ENCODE assay signal across 8 mouse cellular contexts in genomic region chr14:52338751-52339511, GRCm38 (mm10). TPM values are rescaled to one million over a fixed set of nuclear protein-coding genes. Genes with fewer than 3 reads are reported as not detected.
A peak's percentile ranks its signal among the peaks of the same experiment; 100 is the strongest.
DNase-seq lines count a peak whose midpoint lies in the region; ATAC-seq and TF ChIP-seq lines count a peak whose summit lies in the region.

No protein-coding gene starts in this region.

- no peak overlapping the region for H3K27ac ChIP-seq in gastrocnemius, adult 2 months
- peak overlapping the region; percentile 22; the same call in 1 of the 2 replicates for H3K27ac ChIP-seq in left cerebral cortex, adult 2 months

- peak overlapping the region; percentile 24; the same call in 1 of the 2 replicates for H3K4me3 ChIP-seq in gastrocnemius, adult 2 months
- H3K4me3 ChIP-seq in left cerebral cortex, adult 2 months = peak overlapping the region; percentile 48

- ATAC-seq in inflammation-experienced regulatory T-cells, adult 6 months = peak; percentile 86
- ATAC-seq in megakaryocyte-erythroid progenitor cell, adult 5-6 weeks (replicated peaks; ENCODE audit: low FRiP score, low TSS enrichment, poor library complexity, severe bottlenecking) = peak; percentile 79

- intact Hi-C loops in gastrocnemius, adult 2 months (cut with DNase I) = loop anchor here (1.0 kb wide), 1 partner anchor 44 kb away; no protein-coding TSS in a partner anchor
- intact Hi-C loops in left cerebral cortex, adult 2 months (cut with DNase I) = loop anchor here (1.0 to 10.0 kb wide), 3 partner anchors 34 to 214 kb away; partner anchors contain the start of gene Mettl3

- peak; percentile 90 for TF ChIP-seq CTCF in gastrocnemius, adult 2 months (IDR thresholded peaks at IDR 0.05)
- peak; percentile 92 for TF ChIP-seq CTCF in left cerebral cortex, adult 2 months (IDR thresholded peaks at IDR 0.05)

- peak; percentile 60 for DNase-seq in ovary, postnatal 14 days (ENCODE audit: low spot score)
- no peak for DNase-seq in ovary, postnatal 10 days (ENCODE audit: low spot score)
- peak; percentile 66 to 75 for DNase-seq in cerebellum, postnatal 25 days
- DNase-seq in gastrocnemius, adult 2 months = peak; percentile 35
- peak; percentile 58 to 64 for DNase-seq in left cerebral cortex, adult 2 months (ENCODE audit: extremely low spot score in 1 of 2, low spot score in 2 of 2)
- peak; percentile 49 for DNase-seq in skeletal muscle tissue, adult 2 months (ENCODE audit: low read depth, low spot score)

RNA-seq across cellular contexts. Expression of gene Sall2, which starts 10.4 kb away (rescaled TPM):
- total RNA-seq in gastrocnemius, adult 2 months (2021) = under 1 TPM; 0.61 to 0.78 TPM
- 1 to 10 TPM; 1.5 to 4.4 (median 3.9) TPM for polyA plus RNA-seq in inflammation-experienced regulatory T-cells, adult 6 months (2017; shearing (Covaris generic))
- total RNA-seq in left cerebral cortex, adult 2 months (2021) = 10 to 100 TPM; 31.9 to 33.0 TPM
- 0.54 and 1.5 TPM in 2 replicates for total RNA-seq in megakaryocyte-erythroid progenitor cell, adult 5-6 weeks (2014; fragmentation: Nextera tagmentation)
- 1.4 TPM in 1 of 2 replicates, not detected in the other for total RNA-seq in megakaryocyte-erythroid progenitor cell, adult 5-6 weeks (2017)

RNA-seq across cellular contexts. Expression of gene Olfr1513, which starts 17.3 kb away (rescaled TPM):
- total RNA-seq in gastrocnemius, adult 2 months (2021) = not detected
- not detected for polyA plus RNA-seq in inflammation-experienced regulatory T-cells, adult 6 months (2017; shearing (Covaris generic))
- total RNA-seq in left cerebral cortex, adult 2 months (2021) = not detected
- total RNA-seq in megakaryocyte-erythroid progenitor cell, adult 5-6 weeks (2014; fragmentation: Nextera tagmentation) = not detected in 2 replicates
- total RNA-seq in megakaryocyte-erythroid progenitor cell, adult 5-6 weeks (2017) = not detected in 2 replicates

RNA-seq across cellular contexts. Expression of gene Mettl3, which starts 34.0 kb away (rescaled TPM):
- 10 to 100 TPM; 17.2 to 19.5 TPM for total RNA-seq in gastrocnemius, adult 2 months (2021)
- 10 to 100 TPM; 37.5 to 63.7 (median 40.4) TPM for polyA plus RNA-seq in inflammation-experienced regulatory T-cells, adult 6 months (2017; shearing (Covaris generic))
- 10 to 100 TPM; 37.4 to 44.7 TPM for total RNA-seq in left cerebral cortex, adult 2 months (2021)
- total RNA-seq in megakaryocyte-erythroid progenitor cell, adult 5-6 weeks (2014; fragmentation: Nextera tagmentation) = 99.9 and 106 TPM in 2 replicates
- total RNA-seq in megakaryocyte-erythroid progenitor cell, adult 5-6 weeks (2017) = 80.9 and 82.8 TPM in 2 replicates

RNA-seq across cellular contexts. Expression of gene Olfr1512, which starts 40.0 kb away (rescaled TPM):
- not detected for total RNA-seq in gastrocnemius, adult 2 months (2021)
- polyA plus RNA-seq in inflammation-experienced regulatory T-cells, adult 6 months (2017; shearing (Covaris generic)) = not detected
- not detected for total RNA-seq in left cerebral cortex, adult 2 months (2021)
- not detected in 2 replicates for total RNA-seq in megakaryocyte-erythroid progenitor cell, adult 5-6 weeks (2014; fragmentation: Nextera tagmentation)
- total RNA-seq in megakaryocyte-erythroid progenitor cell, adult 5-6 weeks (2017) = not detected in 2 replicates

RNA-seq across cellular contexts. Expression of gene Olfr1511, which starts 58.2 kb away (rescaled TPM):
- not detected for total RNA-seq in gastrocnemius, adult 2 months (2021)
- not detected for polyA plus RNA-seq in inflammation-experienced regulatory T-cells, adult 6 months (2017; shearing (Covaris generic))
- not detected for total RNA-seq in left cerebral cortex, adult 2 months (2021)
- not detected in 2 replicates for total RNA-seq in megakaryocyte-erythroid progenitor cell, adult 5-6 weeks (2014; fragmentation: Nextera tagmentation)
- total RNA-seq in megakaryocyte-erythroid progenitor cell, adult 5-6 weeks (2017) = not detected in 2 replicates

Comparison
In these comparisons a context has a peak if more than half of its experiments do, and no peak if none do; other contexts are left out.
1. RNA of gene Sall2, which starts 10.4 kb away (total RNA-seq): 31.9 to 33.0 TPM in left cerebral cortex, adult 2 months; 0.54 to 1.5 TPM in megakaryocyte-erythroid progenitor cell, adult 5-6 weeks and 0.61 to 0.78 TPM in gastrocnemius, adult 2 months; every median in the first group is over 10 times any median in the second.